Mouse (Mus musculus) C2C12 (cell line): ENCODE measurements around the gene Gca. TPM values are rescaled to one million over a fixed set of nuclear protein-coding genes. Genes with fewer than 3 reads are reported as not detected.

Experiments used
- H3K27me3 ChIP-seq: one replicate; pipeline ENCODE4 v1.6.1; 2011; ENCODE audit not compliant: control insufficient read depth, insufficient read depth, insufficient read length
- H3K36me3 ChIP-seq: one replicate; pipeline ENCODE4 v1.6.1; 2011; ENCODE audit not compliant: control insufficient read depth, insufficient read depth
- H3K4me3 ChIP-seq: one replicate; pipeline ENCODE4 v1.5.1; 2011; ENCODE audit warnings: mild to moderate bottlenecking, control low read depth; ENCODE audit not compliant: poor library complexity, insufficient read depth, severe bottlenecking
- H3K79me2 ChIP-seq: one replicate; pipeline ENCODE4 v1.6.1; 2011; ENCODE audit not compliant: control insufficient read depth, insufficient read depth
- H3K79me3 ChIP-seq: one replicate; pipeline ENCODE4 v1.6.1; 2011; ENCODE audit warnings: low read depth, control low read depth
- H3ac ChIP-seq: one replicate; pipeline ENCODE3; 2011; ENCODE audit warnings: low read depth; ENCODE audit not compliant: control insufficient read depth, insufficient read length
- CEBPB ChIP-seq: IDR thresholded peaks from one replicate; pipeline ENCODE4 v1.6.1; 2011; ENCODE audit warnings: low read depth, mild to moderate bottlenecking, control low read depth, moderate library complexity
- CTCF ChIP-seq: IDR thresholded peaks from one replicate; pipeline ENCODE4 v1.5.1; 2011; ENCODE audit not compliant: control insufficient read depth, insufficient read depth, insufficient read length
- FOSL1 ChIP-seq: IDR thresholded peaks from one replicate; pipeline ENCODE4 v1.8.0; 2011; ENCODE audit warnings: mild to moderate bottlenecking, low read length; ENCODE audit not compliant: poor library complexity, insufficient read depth, severe bottlenecking
- MAX ChIP-seq: IDR thresholded peaks from one replicate; pipeline ENCODE4 v1.6.1; 2011; ENCODE audit warnings: mild to moderate bottlenecking, control low read depth
- MYOD1 ChIP-seq: IDR thresholded peaks from one replicate; pipeline ENCODE4 v1.6.1; 2011; ENCODE audit warnings: low read depth; ENCODE audit not compliant: control insufficient read depth, insufficient read length
- MYOG ChIP-seq: IDR thresholded peaks from one replicate; pipeline ENCODE4 v1.6.1; 2011; ENCODE audit not compliant: control insufficient read depth, insufficient read length; ENCODE audit errors: extremely low read depth
- USF1 ChIP-seq: IDR thresholded peaks from one replicate; pipeline ENCODE4 v1.6.1; 2011; ENCODE audit warnings: low read depth, mild to moderate bottlenecking, control low read depth, moderate library complexity
- polyA plus RNA-seq: library from polyadenylated mRNA; unstranded; fragments of >200 nt; fragmentation: generic; extraction: Trizol; gene quantifications from one replicate; pipeline ENCODE4 v1.2.1, GENCODE M21; 2012; ENCODE audit warnings: missing spikeins

Gca gene
- polyA plus RNA-seq, 1 experiment: 0.04 TPM

GRCm38 (mm10) chr2:62630446-62630845, 33.6 kb upstream of the Gca start:
- Histone ChIP-seq H3K4me3 (no peak overlapping the region), H3K36me3 (no peaks in the 10 kb centered on the region), H3K79me3 (no peaks in the 10 kb centered on the region), H3K27me3 (no peaks in the 10 kb centered on the region), H3K79me2 (no peaks in the 10 kb centered on the region), H3ac (no peak overlapping the region)
- TF ChIP-seq MAX (no peak), CEBPB (no peak), CTCF (no peak), USF1 (no peak), FOSL1 (no peak), MYOD1 (no peak), MYOG (no peak)

- Histone ChIP-seq H3K4me3 (no peak overlapping the region), H3K79me2 (no peaks in the 10 kb centered on the region)
- no peak for TF ChIP-seq FOSL1
- TF ChIP-seq CTCF: no peak
- no peak for TF ChIP-seq MAX
- TF ChIP-seq USF1: no peak
- no peak for TF ChIP-seq CEBPB
- TF ChIP-seq MYOG: no peak
- TF ChIP-seq MYOD1: no peak
Observed at GRCm38 (mm10) chr2:62639869-62640268, 24.2 kb upstream of the Gca start.

GRCm38 (mm10) chr2:62643405-62644305, 20.4 kb upstream of the Gca start:
- no peak for TF ChIP-seq MYOD1
- no peak for TF ChIP-seq CEBPB
- TF ChIP-seq CTCF: no peak
- no peak for TF ChIP-seq MYOG
- no peak for TF ChIP-seq FOSL1
- TF ChIP-seq MAX: no peak
- TF ChIP-seq USF1: no peak
- no peaks in the 10 kb centered on the region for H3K79me3 ChIP-seq
- no peak overlapping the region for H3K4me3 ChIP-seq

More at GRCm38 (mm10) chr2:62639869-62640268, 24.2 kb upstream of the Gca start:
- Histone ChIP-seq H3ac (no peak overlapping the region), H3K27me3 (no peaks in the 10 kb centered on the region), H3K79me3 (no peaks in the 10 kb centered on the region), H3K36me3 (no peaks in the 10 kb centered on the region)

GRCm38 (mm10) chr2:62644891-62645290, 19.2 kb upstream of the Gca start:
- Histone ChIP-seq H3ac (no peak overlapping the region), H3K79me2 (no peaks in the 10 kb centered on the region), H3K79me3 (no peaks in the 10 kb centered on the region), H3K4me3 (no peak overlapping the region), H3K27me3 (no peaks in the 10 kb centered on the region), H3K36me3 (no peaks in the 10 kb centered on the region)
- TF ChIP-seq CTCF (no peak), MAX (no peak), MYOD1 (no peak), CEBPB (no peak)

More at GRCm38 (mm10) chr2:62643405-62644305, 20.4 kb upstream of the Gca start:
- Histone ChIP-seq H3K79me2 (no peaks in the 10 kb centered on the region), H3ac (no peak overlapping the region), H3K36me3 (no peaks in the 10 kb centered on the region), H3K27me3 (no peaks in the 10 kb centered on the region)

- H3K4me3 ChIP-seq: no peak overlapping the region
- TF ChIP-seq MAX (no peak), FOSL1 (no peak), USF1 (no peak), MYOG (no peak), CTCF (no peak), CEBPB (no peak), MYOD1 (no peak)
- H3ac ChIP-seq: no peak overlapping the region
- H3K79me3 ChIP-seq: no peaks in the 10 kb centered on the region
- no peaks in the 10 kb centered on the region for H3K27me3 ChIP-seq
- H3K36me3 ChIP-seq: no peaks in the 10 kb centered on the region
- H3K79me2 ChIP-seq: no peaks in the 10 kb centered on the region
Observed at GRCm38 (mm10) chr2:62645475-62645874, 18.6 kb upstream of the Gca start.
